In genomic region chr2:28650526-28650925, GRCm38 (mm10) we compare ENCODE assay signal across 20 mouse cellular contexts. TPM values are rescaled to one million over a fixed set of nuclear protein-coding genes. Genes with fewer than 3 reads are reported as not detected.
A peak's percentile ranks its signal among the peaks of the same experiment; 100 is the strongest.
DNase-seq lines count a peak whose midpoint lies in the region; ATAC-seq and TF ChIP-seq lines count a peak whose summit lies in the region.
"Had no signal": no experiment of that assay in that cellular context is flagged by ENCODE, and none has a peak within 500 bp of the region (broad histone marks: within the 10 kb centered on the region; RNA-seq: fewer than 3 reads in every experiment).

No protein-coding gene starts in this region.

- H3K4me2 ChIP-seq in kidney, embryonic 15.5 days = no peak overlapping the region
- H3K4me2 ChIP-seq: forebrain, embryonic 15.5 days; hindbrain, embryonic 13.5 days; intestine, embryonic 15.5 days; midbrain, embryonic 13.5 days; neural tube, embryonic 15.5 days had no signal

- TF ChIP-seq POLR2A in cerebellum, adult 2 months (IDR thresholded peaks at IDR 0.05; ENCODE audit: borderline replicate concordance, insufficient read depth, low read length) = no peak

- ATAC-seq in kidney, embryonic 15.5 days (replicated peaks; ENCODE audit: low FRiP score) = no peak
- ATAC-seq: forebrain, embryonic 15.5 days; intestine, embryonic 15.5 days; midbrain, embryonic 13.5 days had no signal

- peaks cover 5% of the 10 kb centered on the region for H3K4me1 ChIP-seq in cerebellum, adult 2 months (ENCODE audit: control insufficient read depth, insufficient read depth, low read length)
- no peaks in the 10 kb centered on the region for H3K4me1 ChIP-seq in kidney, embryonic 15.5 days
- H3K4me1 ChIP-seq: forebrain, embryonic 15.5 days; intestine, embryonic 15.5 days; limb, embryonic 10.5 days; midbrain, embryonic 13.5 days; neural tube, embryonic 15.5 days had no signal

- DNase-seq in cerebellum, adult 2 months = peak; percentile 41 to 47
- no peak for DNase-seq in cerebellum, postnatal 4 days (ENCODE audit: low spot score in 2 of 2)
- DNase-seq in kidney, adult 9 months = peak; percentile 61
- DNase-seq in adrenal gland, postnatal 14 days = peak; percentile 55
- DNase-seq in cerebellum, postnatal 14 days = peak; percentile 60 to 75
- DNase-seq in left cerebral cortex, postnatal 36 days (ENCODE audit: low spot score in 2 of 2) = no peak
- DNase-seq in natural killer cell, adult 2 months (ENCODE audit: low spot score in 2 of 2) = no peak

- TF ChIP-seq CTCF in cerebellum, adult 2 months (IDR thresholded peaks at IDR 0.05; ENCODE audit: borderline replicate concordance, insufficient read depth, low read depth, low read length) = no peak

- H3K27me3 ChIP-seq in cerebellum, adult 2 months (ENCODE audit: control insufficient read depth, insufficient read depth, low read length) = no peaks in the 10 kb centered on the region
- H3K27me3 ChIP-seq in kidney, embryonic 15.5 days = no peaks in the 10 kb centered on the region
- H3K27me3 ChIP-seq: forebrain, embryonic 15.5 days; hindbrain, embryonic 13.5 days; intestine, embryonic 15.5 days; midbrain, embryonic 13.5 days; neural tube, embryonic 15.5 days had no signal

- H3K27ac ChIP-seq in cerebellum, adult 2 months (ENCODE audit: insufficient read depth, low read length) = no peak overlapping the region
- no peak overlapping the region for H3K27ac ChIP-seq in kidney, embryonic 15.5 days
- H3K27ac ChIP-seq: forebrain, embryonic 15.5 days; hindbrain, embryonic 13.5 days; intestine, embryonic 15.5 days; layer of hippocampus, adult 2 months; limb, embryonic 10.5 days; liver, embryonic 14.5 days; midbrain, embryonic 13.5 days; neural tube, embryonic 15.5 days; stomach, postnatal 0 days had no signal

- intact Hi-C loops in left cerebral cortex, postnatal 36 days (cut with DNase I) = no loop called here

- peaks cover 15% of the 10 kb centered on the region for H3K36me3 ChIP-seq in kidney, embryonic 15.5 days
- H3K36me3 ChIP-seq: intestine, embryonic 15.5 days had no signal

- H3K9ac ChIP-seq in kidney, embryonic 15.5 days = no peak overlapping the region
- H3K9ac ChIP-seq: forebrain, embryonic 15.5 days; hindbrain, embryonic 13.5 days; intestine, embryonic 15.5 days; liver, embryonic 14.5 days; midbrain, embryonic 13.5 days; neural tube, embryonic 15.5 days had no signal

- H3K9me3 ChIP-seq in kidney, embryonic 15.5 days (replicated peaks) = no peaks in the 10 kb centered on the region
- H3K9me3 ChIP-seq: forebrain, embryonic 15.5 days; hindbrain, embryonic 13.5 days; intestine, embryonic 15.5 days; limb, embryonic 10.5 days; midbrain, embryonic 13.5 days; neural tube, embryonic 15.5 days had no signal

- H3K4me3 ChIP-seq in cerebellum, adult 2 months (replicated peaks; ENCODE audit: insufficient read depth, low read depth, low read length) = no peak overlapping the region
- H3K4me3 ChIP-seq in kidney, embryonic 15.5 days (replicated peaks) = no peak overlapping the region
- H3K4me3 ChIP-seq: erythroblast, embryonic 14.5 days; forebrain, embryonic 15.5 days; hindbrain, embryonic 13.5 days; intestine, embryonic 15.5 days; layer of hippocampus, adult 2 months; limb, embryonic 10.5 days; midbrain, embryonic 13.5 days; neural tube, embryonic 15.5 days had no signal

RNA-seq across cellular contexts. Expression of gene Tsc1, which starts 9.5 kb away (rescaled TPM):
- polyA plus RNA-seq in cerebellum, adult 2 months (2012; rRNA removed) = 34.4 and 34.9 TPM in 2 replicates
- 18.4 and 22.9 TPM in 2 replicates for polyA plus RNA-seq in kidney, embryonic 15.5 days (2015; fragmentation: Nextera tagmentation; extraction: Ambion mirVana)
- 16.5 and 19.3 TPM in 2 replicates for total RNA-seq in adrenal gland, postnatal 14 days (2021)
- 10 to 100 TPM; 48.4 to 60.7 TPM for total RNA-seq in left cerebral cortex, postnatal 36 days (2021)

RNA-seq across cellular contexts. Expression of gene Gfi1b, which starts 28.7 kb away (rescaled TPM):
- polyA plus RNA-seq in cerebellum, adult 2 months (2012; rRNA removed) = 0.18 TPM in 1 of 2 replicates, not detected in the other
- 0.69 and 1.1 TPM in 2 replicates for polyA plus RNA-seq in kidney, embryonic 15.5 days (2015; fragmentation: Nextera tagmentation; extraction: Ambion mirVana)
- 2.1 TPM in 1 of 2 replicates, not detected in the other for total RNA-seq in adrenal gland, postnatal 14 days (2021)
- total RNA-seq in left cerebral cortex, postnatal 36 days (2021) = not detected
- total RNA-seq: ES-E14; heart, postnatal 10 days; layer of hippocampus, adult 2 months had no signal
- polyA plus RNA-seq: forebrain, embryonic 15.5 days; neural tube, embryonic 15.5 days had no signal

RNA-seq across cellular contexts. Expression of gene Spaca9, which starts 49.0 kb away (rescaled TPM):
- 0.61 and 1.5 TPM in 2 replicates for polyA plus RNA-seq in cerebellum, adult 2 months (2012; rRNA removed)
- polyA plus RNA-seq in kidney, embryonic 15.5 days (2015; fragmentation: Nextera tagmentation; extraction: Ambion mirVana) = 2.7 and 3.0 TPM in 2 replicates
- 0.93 TPM in 1 of 2 replicates, not detected in the other for total RNA-seq in adrenal gland, postnatal 14 days (2021)
- not detected for total RNA-seq in left cerebral cortex, postnatal 36 days (2021)
- total RNA-seq: ES-E14; heart, postnatal 10 days; layer of hippocampus, adult 2 months had no signal
- polyA plus RNA-seq: erythroblast, embryonic 14.5 days had no signal

RNA-seq across cellular contexts. Expression of gene Ak8, which starts 49.4 kb away (rescaled TPM):
- 0.70 and 0.98 TPM in 2 replicates for polyA plus RNA-seq in cerebellum, adult 2 months (2012; rRNA removed)
- polyA plus RNA-seq in kidney, embryonic 15.5 days (2015; fragmentation: Nextera tagmentation; extraction: Ambion mirVana) = 0.99 and 1.0 TPM in 2 replicates
- not detected in 2 replicates for total RNA-seq in adrenal gland, postnatal 14 days (2021)
- total RNA-seq in left cerebral cortex, postnatal 36 days (2021) = 1 to 10 TPM; 1.6 to 1.7 TPM
- total RNA-seq: heart, postnatal 10 days had no signal
- polyA plus RNA-seq: erythroblast, embryonic 14.5 days had no signal

Comparison
In these comparisons a context has a peak if more than half of its experiments do, and no peak if none do; other contexts are left out.
1. DNase-seq: peak in cerebellum, adult 2 months (2 of 2), kidney, adult 9 months (single experiment), adrenal gland, postnatal 14 days (single experiment) and cerebellum, postnatal 14 days (2 of 2); none in cerebellum, postnatal 4 days (0 of 2), left cerebral cortex, postnatal 36 days (0 of 2) and natural killer cell, adult 2 months (0 of 2).